Mouse (Mus musculus): ENCODE data around the gene Atp8a2.
"Not testable (repeated sequence)": the region's sequence is repeated elsewhere in the genome, so short reads cannot be mapped to it uniquely, and the experiment has no call there.

The Atp8a2 gene

DNA sequence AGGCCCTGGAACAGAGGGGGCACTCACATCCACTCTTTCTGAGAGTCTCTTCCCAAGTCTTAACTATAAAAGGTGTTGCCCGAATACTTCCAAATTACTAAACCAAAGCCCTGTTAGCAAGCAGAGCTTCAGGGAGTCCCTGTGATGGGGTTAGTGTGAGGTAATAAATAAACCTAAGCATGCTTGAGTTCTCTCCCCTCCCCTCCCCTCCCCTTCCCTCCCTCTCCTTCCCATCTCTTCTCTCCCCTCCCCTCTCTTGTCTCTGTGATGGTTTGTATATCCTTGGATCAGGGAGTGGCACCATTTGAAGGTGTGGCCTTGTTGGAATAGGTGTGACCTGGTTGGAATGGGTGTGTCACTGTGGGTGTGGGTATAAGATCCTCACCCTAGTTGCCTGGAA, 267.8 kb downstream of the Atp8a2 start:
- DNase-seq (ENCODE audit: extremely low read depth, low read depth, low spot score), result not testable (repeated sequence)

DNA sequence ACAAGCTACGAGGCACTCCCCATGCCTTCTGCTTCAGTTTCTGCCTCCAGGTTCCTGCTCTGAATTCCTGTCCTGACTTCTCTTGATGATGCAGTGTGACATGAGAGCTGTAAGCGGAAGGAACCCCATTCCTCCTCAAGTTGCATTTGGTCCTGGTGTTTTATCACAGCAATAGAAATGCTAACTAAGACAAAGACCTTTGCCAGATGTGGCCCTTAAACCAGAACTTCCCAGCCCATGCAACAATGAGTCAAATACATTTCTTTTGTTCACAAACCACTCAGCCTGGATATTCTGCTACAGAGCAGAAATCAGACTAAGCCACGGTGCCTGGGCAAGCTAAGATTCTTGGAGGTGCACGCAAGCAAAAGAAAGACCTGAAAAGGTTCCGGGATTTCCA, 268.2 kb downstream of the Atp8a2 start:
- DNase-seq (ENCODE audit: extremely low read depth, low read depth, low spot score), result no peak

DNA sequence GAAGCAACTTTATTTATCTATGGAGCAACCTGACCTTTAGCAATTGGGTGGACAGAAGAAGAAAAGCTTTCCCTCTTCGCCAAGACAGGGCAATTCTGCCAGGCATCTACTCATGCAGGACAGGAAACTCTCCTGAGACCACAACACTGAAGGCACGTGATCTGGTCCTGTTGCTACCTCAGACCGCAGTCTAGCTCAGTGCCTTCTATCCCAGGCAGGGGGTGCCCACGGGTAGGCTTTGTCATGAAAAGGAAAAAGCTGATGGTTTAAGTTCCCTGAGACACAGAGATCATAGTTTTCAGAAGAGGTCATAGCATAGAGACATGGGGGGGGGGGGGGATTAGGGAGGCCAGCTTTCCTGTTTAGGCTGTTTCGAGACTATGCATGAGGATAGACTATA, 269.2 kb downstream of the Atp8a2 start:
- no peak for DNase-seq (ENCODE audit: extremely low read depth, low read depth, low spot score)

DNA sequence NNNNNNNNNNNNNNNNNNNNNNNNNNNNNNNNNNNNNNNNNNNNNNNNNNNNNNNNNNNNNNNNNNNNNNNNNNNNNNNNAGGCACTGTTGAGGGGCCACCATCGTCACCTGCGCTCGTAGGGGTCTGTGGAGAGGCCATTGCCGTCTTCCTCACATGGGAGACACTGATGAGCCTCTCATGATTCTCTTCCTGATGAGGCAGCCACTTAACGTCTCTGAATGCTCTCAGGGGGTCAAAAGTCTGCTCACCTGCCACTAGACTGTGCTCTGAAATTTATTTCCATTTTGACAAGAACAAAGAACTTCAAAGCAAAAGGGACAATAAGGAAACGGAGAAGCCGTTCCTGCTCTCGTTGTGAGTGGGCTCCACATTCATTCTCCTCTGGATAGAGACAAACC, 277.1 kb downstream of the Atp8a2 start:
- DNase-seq (ENCODE audit: extremely low read depth, low read depth, low spot score), result no peak

DNA sequence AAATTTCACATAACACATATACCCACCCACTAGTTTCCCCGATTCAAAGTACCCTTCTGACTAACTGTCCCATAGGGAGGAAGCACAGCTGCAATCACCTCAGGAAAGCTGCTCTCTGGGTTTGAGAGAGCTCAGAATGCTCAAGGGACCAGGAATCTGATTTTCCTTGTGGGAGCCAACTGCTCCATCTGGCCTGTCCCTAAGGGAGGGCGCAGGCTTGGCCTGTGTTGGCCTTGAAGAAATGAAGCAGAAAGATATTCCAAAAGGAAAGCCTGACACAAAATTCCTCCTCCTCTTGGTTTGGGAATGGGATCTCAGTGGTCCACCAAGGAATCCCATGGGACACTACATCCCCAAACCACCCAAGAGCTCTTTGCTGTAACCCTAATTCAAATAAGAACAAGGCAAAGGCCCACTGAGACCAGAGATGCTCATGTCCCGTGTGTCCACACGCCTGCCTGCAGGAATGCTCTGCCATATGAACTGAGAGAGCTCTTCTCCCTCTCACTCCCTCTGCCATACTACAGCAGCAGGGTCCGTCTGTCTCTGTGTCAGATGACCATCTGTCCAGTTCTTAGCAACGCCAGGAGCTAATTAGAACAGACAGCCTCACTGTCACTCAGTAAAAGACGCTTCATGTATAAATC, 293.4 kb downstream of the Atp8a2 start:
- no peak for DNase-seq (ENCODE audit: extremely low read depth, low read depth, low spot score)

DNA sequence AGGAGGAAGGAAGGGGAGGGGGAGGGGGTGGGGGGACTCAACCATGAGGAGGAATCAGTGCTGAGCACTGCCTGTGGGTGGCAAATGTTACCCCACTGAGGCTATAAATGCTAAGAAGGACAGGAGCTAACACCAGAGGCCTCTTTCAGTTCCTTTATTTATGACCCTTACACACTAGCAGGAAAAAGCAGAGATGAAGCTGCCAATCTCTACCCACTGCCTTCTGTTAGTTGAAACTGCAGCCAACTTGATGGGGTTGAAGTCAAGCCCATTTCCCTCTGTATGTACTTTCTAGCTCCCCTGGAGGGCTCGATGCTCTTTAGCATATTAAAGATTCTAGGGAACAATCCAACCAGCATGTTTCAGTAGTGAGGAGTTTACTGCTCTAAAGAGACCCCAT, 303.0 kb downstream of the Atp8a2 start:
- DNase-seq (ENCODE audit: extremely low read depth, low read depth, low spot score), result no peak

DNA sequence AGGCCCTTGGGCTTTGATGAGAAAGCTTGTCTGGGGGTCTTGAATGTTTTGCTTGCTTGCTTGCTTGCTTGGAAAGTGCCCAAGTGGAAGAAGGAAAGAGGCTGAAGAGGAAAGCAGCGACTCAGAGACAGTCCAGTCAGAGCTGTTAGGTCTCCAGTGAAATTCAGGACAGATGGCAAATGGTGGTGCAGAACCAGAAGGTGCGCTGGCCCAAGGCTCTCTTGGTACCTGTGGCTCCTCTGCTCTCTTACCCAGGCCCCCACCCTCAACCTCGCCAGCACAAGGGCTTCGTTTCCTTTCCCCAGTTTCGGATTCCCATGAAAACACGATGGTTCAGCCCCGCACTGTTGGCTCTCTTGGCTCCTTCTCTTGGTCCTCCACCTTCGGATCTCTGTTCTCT, 304.9 kb downstream of the Atp8a2 start:
- DNase-seq (ENCODE audit: extremely low read depth, low read depth, low spot score), result no peak

DNA sequence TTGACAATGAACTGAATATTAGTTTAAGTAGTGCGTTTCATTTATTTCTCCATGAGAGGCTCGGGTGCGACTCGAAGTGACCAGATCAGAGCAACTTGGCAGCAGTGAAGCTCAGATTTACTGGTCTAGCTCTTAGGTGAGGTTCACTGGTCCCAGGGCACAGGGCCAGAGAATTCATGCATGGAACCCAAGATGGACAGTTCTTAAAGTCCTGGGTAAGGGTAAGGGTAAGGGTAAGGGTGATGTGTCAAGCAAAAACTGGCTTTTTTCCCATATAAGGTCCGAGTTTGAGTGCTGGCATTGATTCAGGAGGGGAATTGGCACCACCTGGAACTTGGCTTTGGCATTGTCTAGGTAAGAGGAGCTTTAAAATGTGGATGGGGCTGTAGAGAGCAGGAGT, 305.5 kb downstream of the Atp8a2 start:
- no peak for DNase-seq (ENCODE audit: extremely low read depth, low read depth, low spot score)

DNA sequence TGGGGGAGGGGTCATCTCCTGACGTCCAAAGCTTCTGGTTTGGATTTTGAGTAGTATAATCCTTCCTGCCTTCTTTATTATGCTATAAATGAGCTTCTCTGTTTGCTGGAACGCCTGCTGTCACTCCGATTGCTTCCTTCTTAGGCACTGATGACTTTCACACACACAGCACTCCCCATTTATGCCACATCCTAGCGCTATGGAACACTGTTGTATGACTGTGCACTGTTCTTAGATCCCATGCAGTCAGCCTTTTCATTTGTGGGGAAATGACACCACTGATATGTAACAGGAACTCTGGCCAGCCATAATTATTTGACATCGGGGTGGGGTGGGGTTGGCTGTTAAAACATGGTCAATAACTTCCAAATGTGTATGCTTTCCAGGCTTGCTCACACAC, 306.2 kb downstream of the Atp8a2 start:
- no peak for DNase-seq (ENCODE audit: extremely low read depth, low read depth, low spot score)

DNA sequence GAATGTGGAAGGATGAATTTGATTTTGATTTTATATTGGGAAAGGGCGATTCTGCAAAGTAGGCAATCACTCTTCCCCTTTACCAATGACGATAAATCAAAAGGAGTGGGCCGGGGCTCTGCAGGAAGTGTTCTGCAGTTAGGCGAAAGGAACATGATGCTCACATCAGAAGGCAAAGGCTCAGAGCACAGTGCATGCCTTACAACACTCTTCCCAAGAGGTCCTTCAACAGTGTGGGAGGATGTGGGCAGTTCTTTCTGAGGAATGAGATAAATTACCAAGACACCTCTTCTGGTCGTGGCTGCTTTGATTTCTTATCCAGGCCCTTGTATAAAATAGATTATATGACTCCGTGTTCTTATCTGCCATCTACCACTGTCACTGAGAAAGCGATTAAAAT, 306.9 kb downstream of the Atp8a2 start:
- DNase-seq (ENCODE audit: extremely low read depth, low read depth, low spot score), result no peak

DNA sequence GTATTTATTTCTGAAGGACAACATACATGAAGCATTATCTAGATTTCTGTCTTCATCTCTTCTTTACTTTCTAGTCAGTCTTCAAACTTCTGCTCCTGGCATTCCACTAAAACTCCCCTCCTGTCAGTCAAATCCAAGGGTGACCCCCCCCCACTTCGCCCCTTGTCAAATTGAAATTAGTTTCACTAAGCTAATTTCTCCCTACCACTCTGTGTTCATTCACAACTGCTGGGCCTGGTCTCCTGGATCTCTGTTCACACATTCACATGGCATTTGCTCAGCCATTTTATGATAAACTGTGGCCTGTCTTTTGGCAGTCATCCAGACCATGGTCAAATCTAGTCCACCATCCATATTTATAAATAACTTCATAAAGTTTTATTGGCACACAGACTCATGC, 308.5 kb downstream of the Atp8a2 start:
- DNase-seq (ENCODE audit: extremely low read depth, low read depth, low spot score), result no peak

DNA sequence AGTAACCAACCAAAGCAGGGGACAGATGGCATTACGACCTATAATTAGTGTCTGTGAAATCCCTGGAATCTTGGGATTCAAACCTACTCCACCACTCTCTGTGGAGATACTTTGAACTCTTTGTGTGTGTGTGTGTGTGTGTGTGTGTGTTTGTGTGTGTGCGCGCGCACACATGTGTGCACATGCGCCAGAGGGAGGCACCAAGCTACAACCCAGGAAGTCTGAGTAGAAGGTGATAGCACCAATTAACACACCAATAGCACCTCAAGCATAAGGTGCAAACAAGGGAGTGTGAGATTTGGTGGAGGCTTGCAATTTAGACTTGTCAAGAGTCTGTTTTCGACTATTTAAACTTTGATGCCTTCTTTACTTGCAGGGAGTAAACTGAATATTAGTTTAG, 308.9 kb downstream of the Atp8a2 start:
- DNase-seq (ENCODE audit: extremely low read depth, low read depth, low spot score), result no peak

DNA sequence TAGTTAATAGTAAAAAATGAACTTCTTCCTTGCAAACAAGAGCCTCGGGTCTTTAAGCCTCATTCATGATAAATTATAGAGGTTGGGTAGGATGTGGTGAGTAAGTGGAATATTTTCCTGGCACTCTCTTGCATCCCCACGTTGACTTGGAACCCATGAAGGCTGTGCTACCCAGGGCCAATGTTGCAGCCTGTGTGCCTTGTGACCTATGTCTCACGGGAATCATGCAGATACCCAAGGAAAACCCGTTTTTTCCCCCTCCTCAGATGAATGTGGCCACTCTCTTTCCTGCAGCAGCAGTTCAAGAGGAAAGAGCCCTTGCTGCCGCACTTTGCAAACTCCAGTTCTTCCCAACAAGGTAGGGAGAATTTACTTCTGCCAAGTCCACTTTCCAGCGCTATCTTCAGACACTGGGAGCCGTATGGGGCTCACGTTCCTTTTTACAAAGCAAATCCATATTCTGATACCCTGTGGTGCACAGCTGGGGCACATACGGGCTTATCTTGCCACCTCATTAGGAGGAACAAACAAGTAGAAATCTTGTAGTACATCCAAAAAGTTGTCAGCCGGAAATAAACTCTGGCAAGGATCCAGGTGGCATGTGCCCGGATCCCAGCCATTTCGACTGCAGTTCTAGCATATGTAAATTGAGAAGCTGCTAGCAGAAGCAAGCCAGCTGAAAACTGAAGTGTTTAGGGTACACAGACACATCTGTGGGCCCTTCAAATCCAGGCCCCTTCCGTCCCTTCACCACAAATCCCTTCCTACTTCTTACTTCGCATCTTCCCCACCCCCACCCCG, 309.7 kb downstream of the Atp8a2 start:
- no peak for DNase-seq (ENCODE audit: extremely low read depth, low read depth, low spot score)

DNA sequence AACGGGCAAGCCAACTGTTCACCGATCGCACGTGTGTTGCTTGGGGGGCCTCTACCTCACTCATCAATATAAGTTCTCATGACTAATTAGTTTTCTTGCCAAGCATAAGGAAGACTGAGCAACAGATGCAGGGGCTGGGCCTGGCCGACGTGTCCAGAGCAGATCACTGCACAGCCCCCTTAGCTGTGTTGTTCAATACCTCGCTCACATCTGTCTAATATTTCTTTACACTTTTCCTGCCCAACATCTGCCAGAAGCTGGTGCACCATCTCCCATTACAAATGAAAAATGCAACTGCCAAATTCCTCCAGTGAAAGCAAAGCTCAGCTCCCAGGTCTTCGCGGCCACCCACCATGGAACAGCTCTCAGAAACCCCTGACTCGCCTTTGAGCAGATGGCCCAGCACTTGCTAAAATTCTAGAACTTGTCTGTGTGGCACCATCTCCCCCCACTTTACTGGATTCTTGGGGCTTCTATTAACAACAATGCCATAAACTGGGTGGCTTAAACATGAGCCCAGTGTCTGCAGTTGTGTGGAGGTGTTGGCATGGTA, 313.4 kb downstream of the Atp8a2 start:
- no peak for DNase-seq (ENCODE audit: extremely low read depth, low read depth, low spot score)

DNA sequence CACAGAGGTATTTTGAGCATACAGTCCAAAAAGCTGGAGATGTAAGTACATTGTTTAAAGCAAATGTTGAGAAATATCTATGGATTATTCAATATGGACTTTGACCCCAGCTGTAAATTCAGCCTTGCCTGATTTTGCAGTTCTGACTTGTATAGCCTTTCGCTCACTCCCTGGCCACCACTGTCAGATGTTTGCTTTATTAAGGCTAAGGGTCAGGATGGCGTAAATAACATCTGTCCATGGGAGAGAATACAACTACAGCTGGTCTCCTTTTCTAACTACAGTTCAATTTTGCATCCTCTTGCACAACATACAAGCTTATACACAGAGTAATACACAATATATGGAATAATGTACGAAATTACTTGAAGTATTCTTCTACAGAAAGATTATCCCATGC, 316.1 kb downstream of the Atp8a2 start:
- DNase-seq (ENCODE audit: extremely low read depth, low read depth, low spot score), result no peak

DNA sequence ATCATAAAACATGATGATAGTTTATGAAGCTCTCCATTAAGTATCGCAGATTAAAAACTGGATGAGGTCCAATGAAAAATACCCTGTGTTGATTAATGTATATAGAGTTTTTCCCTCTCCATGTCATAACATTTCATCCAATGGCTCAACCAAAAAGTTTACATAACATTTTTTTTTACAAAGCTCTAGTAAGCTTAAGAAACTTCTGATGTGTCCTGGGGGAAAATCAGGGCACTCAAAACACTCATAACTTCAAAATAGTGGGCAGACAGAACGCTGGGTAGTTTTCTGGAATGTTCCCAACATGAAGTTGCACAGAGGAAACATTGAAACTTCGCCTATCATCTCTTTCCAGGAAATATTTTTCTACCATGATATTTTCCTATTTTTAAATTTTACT, 318.7 kb downstream of the Atp8a2 start:
- DNase-seq (ENCODE audit: extremely low read depth, low read depth, low spot score), result no peak

DNA sequence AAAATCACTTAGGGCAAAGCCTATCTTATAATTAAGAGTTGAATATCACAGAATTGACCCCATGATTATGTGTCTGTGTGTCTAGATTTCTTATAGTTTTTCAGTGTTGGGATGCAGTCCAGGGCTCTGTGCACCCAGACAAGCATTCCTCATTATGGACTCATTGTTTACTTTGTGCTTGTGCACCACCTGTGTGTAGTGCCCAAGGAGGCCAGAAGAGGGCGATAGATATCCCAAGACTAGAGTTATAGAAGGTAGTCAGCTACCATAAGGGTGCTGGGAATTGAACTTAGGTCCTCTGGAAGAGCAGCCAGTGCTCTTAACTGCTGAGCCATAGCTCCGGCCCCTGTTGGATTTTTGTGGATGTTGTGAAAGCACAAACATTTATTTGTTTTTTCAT, 320.5 kb downstream of the Atp8a2 start:
- DNase-seq (ENCODE audit: extremely low read depth, low read depth, low spot score), result no peak

DNA sequence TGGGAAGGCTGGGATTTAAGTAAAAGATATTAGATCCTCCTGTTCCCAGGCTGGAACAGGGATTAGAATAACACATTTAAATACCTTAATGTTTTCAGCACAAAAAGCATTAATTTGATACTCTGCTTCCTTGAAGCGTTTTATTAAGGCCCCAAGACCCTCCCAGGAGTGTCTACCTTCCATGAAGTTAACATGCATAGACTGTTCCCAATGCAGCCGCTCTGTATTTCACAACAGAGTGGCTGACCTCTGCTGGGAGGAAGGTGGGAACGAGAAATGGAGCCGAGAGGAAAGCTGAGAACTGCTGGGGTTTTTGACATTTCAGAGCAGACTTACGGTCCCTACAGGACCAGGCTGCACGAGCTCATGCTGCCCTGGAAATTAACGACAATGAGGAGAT, 328.6 kb downstream of the Atp8a2 start:
- no peak for DNase-seq (ENCODE audit: extremely low read depth, low read depth, low spot score)

DNA sequence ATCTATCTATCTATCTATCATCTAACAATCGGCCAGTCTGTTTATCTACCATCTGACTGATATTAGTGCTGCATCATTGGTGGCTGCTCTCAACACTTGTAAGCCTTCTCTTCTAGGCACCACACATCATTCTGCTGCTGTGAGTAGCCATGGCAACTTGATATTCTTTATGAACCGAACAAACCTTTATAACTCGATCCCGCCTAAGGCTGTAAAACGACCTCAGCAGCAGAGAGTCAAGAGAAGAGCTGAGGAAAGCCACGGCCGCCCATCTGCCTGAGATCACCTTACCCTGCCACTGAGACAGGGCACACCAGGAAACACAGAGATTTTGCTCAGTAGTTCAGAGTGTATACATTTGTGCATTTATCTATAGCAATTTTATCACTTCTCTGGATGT, 329.2 kb downstream of the Atp8a2 start:
- DNase-seq (ENCODE audit: extremely low read depth, low read depth, low spot score), result no peak

DNA sequence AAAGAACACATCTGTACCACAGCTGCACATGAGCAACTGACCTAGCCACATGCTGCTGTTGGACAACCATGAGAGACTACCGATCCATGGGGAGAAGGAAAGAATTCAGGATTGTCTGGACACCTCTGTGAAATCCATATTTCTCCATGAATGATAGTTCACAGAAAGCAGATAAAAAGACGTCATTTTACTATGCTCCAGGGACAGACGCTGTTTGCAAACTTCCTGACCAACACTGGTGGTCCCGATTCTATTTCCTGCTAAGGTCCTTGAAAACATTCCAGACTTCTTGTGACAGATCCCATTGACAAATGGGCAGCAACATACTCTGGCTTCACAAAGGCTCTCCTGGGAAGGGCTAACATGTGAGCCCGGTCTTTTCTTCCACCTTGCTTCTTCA, 331.0 kb downstream of the Atp8a2 start:
- no peak for DNase-seq (ENCODE audit: extremely low read depth, low read depth, low spot score)

DNA sequence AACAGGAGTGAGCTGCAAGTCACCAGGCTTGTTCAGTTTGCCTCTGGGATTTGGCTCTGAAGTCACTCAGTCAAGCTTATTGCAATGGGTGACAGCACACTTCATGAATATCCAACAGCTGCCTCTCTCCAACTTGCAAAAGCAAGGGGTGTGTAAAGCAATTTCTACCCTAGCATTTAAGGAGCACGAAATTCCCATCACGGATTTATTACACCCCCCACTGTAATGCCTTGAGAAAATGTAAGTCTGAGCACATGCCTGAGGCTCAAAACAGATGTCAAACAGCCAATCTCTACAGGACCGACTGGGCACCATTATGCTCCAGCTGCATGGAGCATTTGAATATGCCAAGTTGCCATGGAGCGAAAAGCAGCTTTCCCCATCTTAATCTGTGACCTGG, 334.6 kb downstream of the Atp8a2 start:
- no peak for DNase-seq (ENCODE audit: extremely low read depth, low read depth, low spot score)

DNA sequence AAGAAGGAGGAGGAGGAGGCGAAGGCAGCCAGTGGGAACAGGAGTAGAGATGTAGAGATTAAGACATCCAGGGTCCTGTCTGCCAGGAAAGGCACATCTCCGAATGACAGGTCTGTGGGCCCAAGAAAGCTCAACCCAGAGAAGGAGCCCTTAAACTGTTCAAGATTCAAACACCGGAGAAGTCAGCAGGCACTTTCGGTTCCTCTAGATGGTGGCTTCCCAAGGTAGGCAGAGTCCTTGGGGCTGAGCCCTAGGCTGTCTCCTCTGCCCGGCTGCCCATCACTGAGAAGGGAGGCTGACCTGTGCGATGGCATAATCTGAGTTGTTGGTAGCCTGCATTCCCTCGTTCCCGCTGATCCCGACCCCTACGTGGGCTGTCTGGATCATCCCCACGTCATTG, 337.1 kb downstream of the Atp8a2 start:
- DNase-seq (ENCODE audit: extremely low read depth, low read depth, low spot score), result no peak
